Mouse (Mus musculus): ENCODE results near the gene Apbb2.

- TF ChIP-seq CTCF (IDR thresholded peaks at IDR 0.05; ENCODE audit: borderline replicate concordance, extremely low read depth, insufficient read depth, insufficient read length), result no peak
- TF ChIP-seq POLR2A (IDR thresholded peaks at IDR 0.05; ENCODE audit: borderline replicate concordance, extremely low read depth, insufficient read depth, insufficient read length, poor library complexity, severe bottlenecking), result no peak
These were observed 94.7 kb downstream of the Apbb2 start for GRCm38 (mm10) chr5:66523681-66524503.
